Mouse (Mus musculus) c-Kit-positive CD71-positive TER-119-negative erythroid progenitor cells, embryonic 14.5 days (primary cell): ENCODE data around the gene Slc35d2.

Experiments
- DNase-seq: peaks from one replicate; pipeline ENCODE4 v3.0.0-alpha.2; 2013; ENCODE audit warnings: low read depth

The Slc35d2 gene

DNA sequence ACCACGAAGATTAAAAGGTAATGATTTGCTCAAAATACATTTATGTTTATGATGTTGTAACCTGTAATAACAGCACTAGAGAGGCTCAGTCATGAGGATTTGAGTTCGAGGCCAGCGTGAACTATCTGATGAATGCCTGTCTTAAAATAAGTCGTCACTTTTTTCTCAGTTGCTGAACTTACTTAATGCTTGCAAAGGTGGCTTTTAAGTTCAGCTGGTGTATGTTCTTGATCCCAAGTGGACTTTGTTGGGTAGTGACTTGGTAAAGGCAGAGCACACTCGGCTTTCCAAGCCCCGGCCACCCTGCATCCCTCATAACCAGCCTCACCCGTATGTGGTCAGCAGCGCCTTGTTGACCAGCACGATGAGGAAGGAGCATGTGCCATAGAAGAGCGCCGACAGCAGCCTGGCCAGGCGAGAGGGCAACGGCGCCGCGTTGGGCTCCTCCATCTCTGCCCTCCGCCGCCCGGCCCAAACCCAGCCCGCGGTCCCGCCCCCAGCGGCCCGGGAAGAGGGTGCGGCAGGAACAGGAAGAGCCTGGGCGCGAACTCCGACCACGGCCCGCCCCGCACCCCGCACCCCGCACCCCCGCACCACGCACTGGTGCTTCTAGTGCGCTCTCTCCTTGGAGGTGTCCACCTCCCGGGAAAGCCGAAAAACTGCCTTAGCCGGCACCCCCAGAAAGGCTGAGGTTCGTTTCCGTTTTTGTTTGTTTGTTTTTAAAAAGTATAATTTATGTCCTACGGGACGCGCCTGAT lies at the start of gene Slc35d2:
Gene Slc35d2, minus strand, starts transcription at position 511 of the 758 bp plus-strand sequence.
- no peak for DNase-seq

DNA sequence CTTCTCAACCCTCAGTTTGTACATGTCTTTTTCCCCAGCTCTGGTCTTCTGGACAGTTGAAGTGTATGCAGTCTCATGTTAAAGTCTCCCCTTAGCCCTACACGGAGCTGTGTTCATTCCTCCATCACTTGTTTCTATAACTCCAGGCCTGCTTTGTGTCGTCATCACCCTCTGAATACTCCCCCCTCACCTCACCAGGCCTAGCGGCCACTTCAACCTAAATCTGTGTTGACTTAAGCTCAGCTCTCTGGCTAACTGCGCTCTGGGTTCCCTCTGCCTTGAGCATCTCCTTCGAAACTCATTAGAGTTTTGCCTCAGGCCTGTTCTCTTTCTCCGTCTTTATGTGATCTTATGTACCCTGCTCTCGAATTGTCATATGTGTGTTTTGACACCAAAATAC lies 48.8 kb upstream of the Slc35d2 start:
- DNase-seq = no peak

DNA sequence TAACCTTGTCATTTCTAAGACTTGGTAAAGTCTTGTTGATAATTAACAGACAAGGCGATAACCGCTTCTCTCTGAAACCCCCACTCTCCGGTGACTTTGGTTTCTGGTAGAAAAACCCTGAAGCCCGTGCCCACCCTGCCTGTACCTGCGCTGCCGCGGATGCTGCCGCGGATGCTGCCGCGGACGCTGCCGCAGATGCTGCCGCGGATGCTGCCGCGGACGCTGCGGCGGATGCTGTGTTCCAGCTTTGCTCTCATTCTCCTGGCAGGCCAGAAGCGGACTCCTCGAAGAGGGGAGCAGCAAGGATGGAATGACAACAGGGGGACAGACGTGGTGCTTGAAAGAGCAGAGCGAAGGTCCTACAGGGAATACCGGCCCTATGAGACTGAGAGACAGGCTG lies 40.6 kb upstream of the Slc35d2 start:
- DNase-seq = no peak

DNA sequence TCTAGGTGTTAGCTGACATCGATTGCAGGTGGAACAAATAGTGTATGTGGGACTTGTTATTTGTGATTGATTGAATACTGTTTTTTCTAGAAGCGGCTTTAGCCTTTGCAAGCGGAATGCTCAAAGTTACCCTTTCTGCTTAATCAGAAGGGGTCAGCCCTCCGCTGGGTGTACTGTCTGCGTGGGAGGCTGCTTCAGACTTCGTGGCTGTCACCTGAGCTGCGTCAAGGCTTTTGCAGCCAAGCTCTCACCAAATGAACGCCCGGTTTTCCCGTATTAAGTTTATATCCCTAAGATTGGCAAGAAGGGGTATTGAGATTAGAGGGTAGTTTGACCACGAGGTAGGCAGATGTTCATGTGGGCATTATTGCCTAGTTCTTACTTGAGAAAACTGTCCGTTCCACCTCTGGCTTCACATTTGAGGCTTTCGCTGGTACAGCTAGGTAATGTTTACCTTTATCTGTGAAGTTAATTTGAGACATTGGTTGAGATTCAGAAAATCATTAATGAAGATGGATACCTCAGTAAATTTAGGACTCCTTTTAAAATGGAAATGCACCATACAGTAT lies 34.1 kb upstream of the Slc35d2 start:
- DNase-seq = no peak

DNA sequence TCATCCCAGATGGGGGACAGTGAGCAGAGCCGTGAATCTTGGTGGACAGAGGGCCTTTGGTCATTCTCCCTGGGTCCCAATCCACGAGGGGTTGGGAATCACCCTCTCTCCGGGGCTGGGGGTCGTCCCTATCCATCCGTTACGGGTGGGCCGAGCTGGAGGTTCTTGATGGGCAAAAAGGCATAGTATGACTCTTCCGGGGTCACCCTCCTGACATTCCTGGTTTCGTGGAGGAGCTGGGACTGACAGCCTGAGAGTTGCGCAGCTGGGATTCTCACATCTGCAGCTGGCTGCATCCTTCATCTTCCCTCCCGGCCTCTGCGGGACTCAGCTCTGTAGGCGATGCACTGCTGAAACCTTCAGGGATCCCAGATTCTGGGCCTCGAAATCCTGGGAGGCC lies 33.5 kb upstream of the Slc35d2 start:
- no peak for DNase-seq

DNA sequence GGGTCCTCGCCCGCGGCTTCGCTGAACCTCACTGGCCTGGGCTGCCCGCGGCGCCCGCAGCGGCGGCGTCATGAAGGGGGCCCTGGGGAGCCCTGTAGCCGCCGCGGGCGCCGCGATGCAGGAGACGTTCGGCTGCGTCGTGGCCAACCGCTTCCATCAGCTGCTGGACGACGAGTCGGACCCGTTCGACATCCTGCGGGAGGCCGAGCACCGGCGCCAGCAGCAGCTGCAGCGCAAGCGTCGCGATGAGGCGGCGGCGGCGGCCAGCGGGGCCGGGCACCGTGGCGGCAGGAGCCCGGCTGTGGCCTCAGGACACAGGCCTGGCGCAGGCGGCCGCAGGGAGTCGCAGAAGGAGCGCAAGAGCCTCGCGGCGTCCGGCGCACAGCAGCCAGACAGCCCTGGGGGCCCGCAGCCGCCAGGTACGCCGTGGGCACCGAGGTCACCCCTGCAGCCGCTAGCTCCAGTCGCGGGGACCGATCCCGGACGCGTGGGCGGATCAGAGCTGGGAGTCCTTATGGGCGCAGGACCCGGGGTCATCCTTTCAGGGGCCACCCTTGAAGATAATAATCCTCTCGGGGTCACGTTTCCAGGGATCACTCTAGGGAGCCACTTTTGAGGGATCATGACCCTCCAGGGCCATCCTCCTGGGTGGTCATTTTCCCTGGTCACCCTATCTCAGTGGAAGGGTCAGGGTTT lies 32.9 kb upstream of the Slc35d2 start:
- DNase-seq = no peak

DNA sequence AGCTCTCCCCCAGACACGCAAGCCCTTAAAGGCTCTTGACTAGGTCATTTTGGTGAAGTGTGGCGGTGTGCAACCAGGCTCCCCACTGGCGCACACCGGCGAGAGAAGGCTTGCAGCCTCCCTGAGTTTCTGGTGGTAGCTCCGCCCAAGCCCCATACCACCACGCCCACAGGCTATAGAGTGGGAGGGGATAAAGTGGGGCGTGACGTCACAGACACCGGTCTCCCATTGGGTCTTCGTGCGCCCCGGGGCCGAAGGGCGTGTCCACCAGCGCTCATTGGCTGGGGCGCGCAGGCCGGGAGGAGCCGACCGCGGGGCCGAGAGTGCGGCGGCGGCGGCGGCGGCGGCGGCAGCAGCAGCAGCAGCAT lies 32.4 kb upstream of the Slc35d2 start, which contains the start of gene Habp4:
Gene Habp4, plus strand, starts transcription at position 277 of the 368 bp plus-strand sequence.
- DNase-seq = peak; percentile 97

DNA sequence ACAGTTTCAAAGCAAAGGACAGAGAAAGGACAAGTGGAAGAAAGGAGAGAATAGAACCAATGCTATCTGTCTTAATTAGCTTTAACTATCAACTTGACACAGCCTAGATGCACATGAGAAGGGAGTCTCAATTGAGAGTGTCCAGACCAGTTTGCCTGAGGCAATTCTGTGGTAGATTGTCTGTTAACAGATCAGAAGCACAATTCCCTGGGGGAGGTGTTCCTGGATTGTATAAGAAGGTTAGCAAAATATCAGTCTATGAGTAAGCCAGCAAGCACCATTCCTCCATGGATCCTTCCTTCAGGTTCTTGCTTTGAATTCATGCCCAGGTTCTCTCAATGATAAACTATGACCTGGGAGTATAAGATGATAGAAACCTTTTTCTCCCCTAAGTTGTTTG lies 27.8 kb upstream of the Slc35d2 start:
- no peak for DNase-seq

DNA sequence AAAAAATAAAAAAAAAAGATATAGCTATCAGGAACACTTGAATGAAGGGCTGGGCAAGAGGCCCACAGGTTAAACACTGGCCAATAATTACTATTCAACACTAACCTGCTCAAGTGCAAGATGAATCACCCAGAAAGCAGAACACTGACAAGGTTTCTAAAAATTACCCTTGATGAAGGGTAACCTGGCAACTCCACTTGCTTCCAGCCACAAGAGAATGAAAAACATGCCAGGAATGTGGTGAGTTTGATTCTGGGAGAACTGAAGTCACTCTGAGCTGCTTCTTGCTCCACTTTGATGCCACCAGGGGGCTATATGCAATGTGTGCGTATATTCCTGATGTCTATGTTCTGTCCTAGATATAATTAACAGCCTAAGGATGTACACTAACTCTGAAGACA lies 26.0 kb upstream of the Slc35d2 start:
- no peak for DNase-seq

DNA sequence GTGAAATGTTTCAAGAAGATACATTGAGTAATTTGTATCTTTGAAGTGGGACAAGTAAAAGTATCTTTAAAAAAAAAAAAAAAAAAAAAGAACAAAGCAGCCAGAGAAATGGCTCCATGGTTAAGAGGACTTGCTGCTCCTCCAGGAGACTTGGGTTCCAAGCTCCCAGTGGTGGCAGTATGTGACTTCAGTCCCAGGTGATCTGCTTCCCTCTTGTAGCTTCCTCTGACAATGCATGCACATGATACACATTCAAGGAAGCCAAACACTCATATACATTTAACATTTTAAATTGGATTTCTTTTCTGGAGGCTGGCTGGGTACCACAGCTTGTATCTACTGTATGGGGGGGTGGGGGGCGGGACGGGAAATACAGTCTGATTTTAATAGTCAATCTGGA lies 25.5 kb upstream of the Slc35d2 start:
- DNase-seq = no peak

DNA sequence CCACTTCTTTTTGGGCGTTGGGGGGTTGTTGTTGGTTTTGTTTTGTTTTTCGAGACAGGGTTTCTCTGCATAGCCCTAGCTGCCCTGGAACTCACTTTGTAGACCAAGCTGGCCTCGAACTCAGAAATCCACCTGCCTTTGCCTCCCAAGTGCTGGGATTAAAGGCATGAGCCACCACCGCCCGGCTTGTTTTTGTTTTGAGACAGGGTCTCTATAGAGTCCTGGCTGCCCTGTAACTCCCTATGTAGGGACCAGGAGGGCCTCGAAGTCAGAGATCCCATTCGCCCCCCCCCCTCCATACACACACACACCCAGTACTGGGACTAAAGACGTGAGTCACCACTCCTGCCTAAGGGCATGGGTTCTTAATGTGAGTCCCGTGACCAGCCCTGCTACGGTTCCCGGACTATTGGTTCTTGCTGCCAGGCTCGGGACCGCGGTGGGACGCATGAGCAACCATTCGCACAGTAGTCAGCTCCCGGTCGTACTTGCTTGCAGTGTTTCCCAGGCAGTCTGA lies 24.6 kb upstream of the Slc35d2 start:
- DNase-seq = no peak

DNA sequence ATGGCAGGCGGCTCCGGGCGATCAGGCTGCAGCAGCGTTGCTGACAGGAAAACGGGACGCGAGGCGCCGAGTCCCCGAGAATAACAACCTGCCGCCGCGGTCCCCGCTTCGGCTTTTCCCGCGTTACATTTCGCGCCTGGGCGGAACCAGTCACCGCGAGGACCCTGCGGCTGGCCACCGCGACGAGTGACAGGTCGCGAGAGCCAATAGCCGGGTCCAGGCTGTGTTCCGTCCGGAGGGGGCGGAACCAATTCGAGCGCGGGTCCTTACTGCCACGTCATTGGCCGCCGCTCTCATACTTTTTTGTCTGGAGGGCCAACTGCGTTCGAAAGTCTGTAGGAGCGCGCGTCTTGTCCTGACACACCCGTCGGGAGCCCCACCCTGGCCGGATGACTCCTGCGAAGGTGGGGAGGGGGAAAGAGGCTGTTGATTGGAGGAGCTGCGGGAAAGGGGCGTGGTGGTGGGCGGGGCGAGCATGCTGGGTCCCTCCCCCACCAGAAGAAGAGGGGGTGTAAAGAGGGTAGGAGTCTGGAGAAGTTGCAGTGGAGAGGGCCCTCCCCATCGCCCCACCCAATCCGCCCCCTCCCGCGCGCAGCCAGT lies 24.0 kb upstream of the Slc35d2 start, which contains the start of gene Zfp367:
Gene Zfp367, minus strand, starts transcription at position 120 of the 600 bp plus-strand sequence.
- peak; percentile 96 for DNase-seq

DNA sequence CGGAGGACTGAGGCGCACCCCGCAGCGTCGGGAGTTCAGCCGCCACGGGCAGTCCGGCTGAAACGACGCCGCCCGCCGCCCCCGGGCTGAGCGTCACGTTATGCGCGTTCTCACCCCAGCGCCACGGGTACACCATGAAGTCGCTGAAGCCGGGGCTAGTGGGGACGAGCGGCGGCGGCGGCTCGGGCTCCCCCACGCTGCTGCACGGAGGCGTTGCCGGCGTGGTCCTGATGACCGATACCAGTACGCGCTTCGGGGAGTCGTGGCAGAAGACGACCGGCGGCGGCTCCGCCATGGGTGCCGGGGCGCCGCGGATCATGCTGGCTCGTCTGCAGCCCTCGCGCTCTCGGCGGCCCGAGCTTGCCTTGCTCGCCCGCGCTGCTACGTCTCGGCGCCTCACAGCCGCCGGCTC lies 23.5 kb upstream of the Slc35d2 start:
- DNase-seq = no peak

DNA sequence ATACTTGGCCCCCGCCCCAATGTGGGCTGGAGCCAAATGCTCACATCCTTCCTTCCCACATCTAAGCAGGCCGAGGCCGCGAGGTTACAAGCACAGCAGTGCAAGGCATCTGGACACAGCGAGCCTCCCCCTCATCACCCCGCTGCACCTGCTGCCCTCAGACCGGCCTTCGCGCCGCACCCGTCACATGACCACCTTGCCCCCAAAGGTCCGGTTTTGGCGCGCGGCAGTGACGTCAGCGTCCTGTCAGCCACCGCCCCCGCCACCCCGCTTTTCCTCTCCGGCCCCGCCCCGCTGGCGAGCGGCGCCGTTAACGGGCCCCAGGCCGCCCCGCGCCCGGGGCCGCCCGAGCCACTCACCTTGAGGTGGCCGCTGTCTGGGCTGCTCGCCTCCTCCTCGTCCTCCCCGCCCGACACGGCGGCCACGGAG lies 23.1 kb upstream of the Slc35d2 start:
- peak; percentile 73 for DNase-seq

DNA sequence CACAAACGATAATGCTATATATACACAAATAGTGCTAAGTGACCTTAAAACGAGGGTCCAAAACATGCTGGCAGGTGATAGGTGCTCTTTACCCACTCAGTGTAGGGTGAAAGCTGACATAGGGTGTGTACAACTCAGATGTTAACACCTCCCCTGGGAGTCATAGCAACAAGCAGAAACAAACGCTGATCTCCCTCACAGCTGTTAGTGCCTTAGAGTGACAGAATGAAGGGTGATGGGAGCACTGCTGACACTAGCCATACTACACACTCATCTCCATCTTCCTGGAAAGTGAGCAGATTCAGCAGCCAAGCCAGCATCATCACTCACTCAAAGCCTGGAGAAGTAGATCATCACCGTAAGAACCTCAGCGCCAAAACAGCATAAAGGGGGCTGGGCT lies 21.0 kb upstream of the Slc35d2 start:
- DNase-seq = no peak

DNA sequence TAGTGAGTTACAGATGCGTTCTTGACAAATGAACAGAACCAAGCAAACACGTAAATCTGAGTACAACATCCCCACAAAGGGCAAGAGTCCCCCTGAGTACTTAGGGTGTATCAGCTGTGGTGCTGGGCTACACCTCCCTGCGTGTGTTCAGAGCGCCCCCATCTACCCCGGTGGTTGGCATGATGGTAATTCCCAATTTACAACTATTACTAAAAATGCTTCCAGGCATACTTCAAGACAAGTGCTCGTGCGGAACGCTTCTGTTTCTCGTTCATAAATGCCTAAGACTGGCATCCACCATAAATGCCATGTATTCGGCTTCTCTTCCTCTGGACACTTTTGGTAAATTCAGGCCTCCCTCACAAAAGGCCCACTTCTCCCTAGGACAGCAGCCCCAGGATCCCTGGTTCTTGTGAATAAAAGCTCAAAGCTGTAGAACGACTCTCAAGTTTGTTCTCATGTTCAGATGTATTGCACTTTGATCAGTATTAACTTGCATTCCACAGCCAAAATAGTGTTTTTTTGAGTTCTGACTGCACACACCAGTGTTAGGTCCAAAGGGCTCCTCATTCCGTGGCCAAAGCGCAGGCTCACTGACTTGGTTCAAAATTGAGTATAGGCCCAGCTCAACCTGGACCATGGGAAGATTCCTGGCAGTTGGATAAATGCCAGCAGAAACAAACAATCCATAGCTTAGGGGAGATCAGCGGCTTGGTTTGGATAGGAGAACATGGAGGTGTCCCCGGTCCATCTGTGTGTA lies 628 bp upstream of the Slc35d2 start:
- DNase-seq = no peak

DNA sequence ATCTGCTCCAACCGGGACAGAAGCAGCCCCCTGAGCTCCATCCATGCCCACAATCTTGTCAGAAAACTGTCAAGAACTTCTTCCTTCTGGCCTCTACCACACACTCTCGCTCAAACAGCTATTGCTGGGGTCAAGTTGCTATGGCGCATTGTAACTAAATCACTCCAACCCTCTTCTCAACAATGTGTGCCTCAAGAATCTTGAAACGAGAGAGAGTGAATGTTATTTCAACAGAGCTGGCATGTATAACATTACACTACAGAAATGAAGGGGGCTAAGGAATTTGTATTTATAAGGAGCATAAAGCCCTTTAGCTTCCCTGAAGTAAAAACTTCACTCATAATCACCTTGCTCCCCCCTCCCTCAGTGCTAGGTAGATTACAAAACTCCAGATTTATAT lies 2.9 kb downstream of the Slc35d2 start:
- no peak for DNase-seq

DNA sequence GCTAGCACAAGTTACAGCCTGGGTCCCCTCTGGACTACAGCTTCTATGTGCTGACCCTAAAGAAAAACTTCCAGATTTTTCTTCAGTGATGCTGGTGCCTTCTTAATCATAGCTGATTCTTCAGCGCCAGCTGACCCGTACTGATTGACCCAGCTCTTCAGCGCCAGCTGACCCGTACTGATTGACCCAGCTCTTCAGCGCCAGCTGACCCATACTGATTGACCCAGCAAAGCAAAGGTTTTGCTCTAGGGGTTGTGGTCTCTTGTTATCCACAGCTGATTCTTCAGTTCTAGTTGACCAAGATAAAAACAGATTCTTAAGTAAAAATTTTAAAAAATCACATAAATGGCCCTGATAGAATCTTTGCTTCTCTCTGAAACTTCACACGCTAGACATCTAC lies 4.3 kb downstream of the Slc35d2 start:
- DNase-seq = no peak

DNA sequence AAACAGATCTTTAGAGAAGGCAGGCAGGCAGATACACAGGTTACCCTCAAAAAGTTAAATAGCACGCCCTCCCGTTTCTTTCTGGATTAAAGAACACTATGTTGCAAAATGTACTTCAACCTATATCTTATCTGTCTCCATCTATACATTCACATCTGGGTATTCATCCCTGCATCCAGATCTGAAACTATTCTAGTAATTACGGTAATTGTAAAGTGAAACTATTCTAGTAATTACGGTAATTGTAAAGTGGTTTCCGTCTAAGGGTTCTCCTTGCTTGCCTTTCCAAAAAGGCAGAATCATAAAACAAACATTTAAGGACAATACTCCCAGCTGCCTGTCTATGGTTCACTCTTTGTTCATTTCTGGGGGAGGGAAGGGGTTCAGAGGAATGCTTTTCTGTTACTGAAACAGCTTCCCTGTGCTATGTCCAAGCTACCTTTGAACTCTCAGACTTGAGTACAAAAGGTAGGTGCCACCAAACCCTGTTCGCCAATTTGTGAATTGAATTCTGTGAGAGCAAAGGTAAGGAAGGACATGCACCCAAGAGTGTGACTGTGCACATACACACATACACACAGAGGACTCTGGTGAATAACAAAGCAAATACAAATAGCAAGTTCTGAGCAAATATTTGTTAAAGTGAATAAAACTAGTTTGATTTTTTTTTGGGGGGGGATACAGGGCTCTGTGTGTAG lies 5.5 kb downstream of the Slc35d2 start:
- DNase-seq = no peak

DNA sequence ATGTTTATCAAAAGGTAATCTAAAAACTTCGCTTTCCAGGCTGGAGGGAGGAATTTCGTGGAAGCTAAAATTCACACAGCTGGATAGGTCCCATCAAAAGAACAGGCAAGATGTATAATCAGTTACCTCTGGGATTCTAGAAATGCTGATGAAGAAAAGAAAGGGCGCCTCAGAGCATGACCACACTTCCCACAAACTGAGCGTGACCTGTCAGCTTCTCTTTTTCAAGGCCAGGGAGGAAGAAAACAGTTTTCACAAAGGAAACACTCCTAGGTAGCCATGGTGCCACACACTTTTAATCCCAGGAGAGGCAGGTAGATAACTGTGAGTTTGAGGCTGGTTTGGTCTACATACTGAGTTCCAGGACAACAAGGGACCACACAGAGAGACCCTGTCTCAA lies 8.4 kb downstream of the Slc35d2 start:
- no peak for DNase-seq

DNA sequence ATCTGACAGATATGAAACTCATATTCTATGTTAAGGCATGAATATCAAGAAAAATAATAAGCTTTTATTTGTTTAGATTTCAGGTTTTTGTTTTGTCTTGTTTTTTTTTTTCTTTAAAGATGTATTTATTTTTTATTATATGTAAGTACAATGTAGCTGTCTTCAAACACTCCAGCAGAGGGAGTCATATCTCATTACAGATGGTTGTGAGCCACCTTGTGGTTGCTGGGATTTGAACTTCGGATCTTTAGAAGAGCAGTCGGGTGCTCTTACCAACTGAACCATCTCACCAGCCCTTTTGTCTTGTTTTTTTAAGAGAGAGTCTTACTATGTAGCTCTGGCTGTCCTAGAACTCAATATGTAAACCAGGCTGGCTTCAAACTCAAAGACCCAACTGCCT lies 11.7 kb downstream of the Slc35d2 start:
- DNase-seq = no peak
